Mouse (Mus musculus) midbrain, embryonic 15.5 days (tissue): ENCODE measurements at regions not wholly inside any gene's neighbourhood (a gene's known extent, or its start where the extent isn't known, plus 50 kb on each side); places are given as distances from the start of the nearest gene placed in this dataset.

ENCODE experiments used
- ATAC-seq: fragments of 200-750 bp; cut with Nextera tagmentation; replicated peaks from 2 replicates; pipeline ENCODE4 v1.8.0; 2017; ENCODE audit warnings: moderate TSS enrichment
- H3K27ac ChIP-seq: fragments of 300-500 bp; sonication (generic); 2 replicates; pipeline ENCODE4 v1.5.1; 2015; ENCODE audit warnings: mild to moderate bottlenecking, inconsistent platforms
- H3K27me3 ChIP-seq: fragments of 300-500 bp; sonication (generic); replicated peaks from 2 replicates; pipeline ENCODE4 v1.6.1; 2015; ENCODE audit warnings: inconsistent platforms
- H3K36me3 ChIP-seq: fragments of 300-500 bp; sonication (generic); replicated peaks from 2 replicates; pipeline ENCODE4 v1.6.1; 2015; ENCODE audit warnings: inconsistent platforms
- H3K4me1 ChIP-seq: fragments of 300-500 bp; sonication (generic); 2 replicates; pipeline ENCODE4 v1.6.1; 2015; ENCODE audit warnings: inconsistent platforms
- H3K4me2 ChIP-seq: fragments of 300-500 bp; sonication (generic); 2 replicates; pipeline ENCODE4 v1.6.1; 2015; ENCODE audit warnings: inconsistent platforms, mild to moderate bottlenecking, moderate library complexity
- H3K4me3 ChIP-seq: fragments of 300-500 bp; sonication (generic); 2 replicates; pipeline ENCODE4 v1.5.1; 2015; ENCODE audit warnings: mild to moderate bottlenecking, inconsistent platforms
- H3K9ac ChIP-seq: fragments of 300-500 bp; sonication (generic); 2 replicates; pipeline ENCODE4 v1.6.1; 2015; ENCODE audit warnings: mild to moderate bottlenecking, inconsistent platforms
- H3K9me3 ChIP-seq: fragments of 300-500 bp; sonication (generic); 2 replicates; pipeline ENCODE4 v1.6.1; 2016; ENCODE audit warnings: inconsistent platforms
- WGBS: fragments of 180-500 bp; shearing (Covaris S2); methylation state at CpG from one replicate; pipeline ENCODE4 v1.1.7; 2015; ENCODE audit warnings: mixed read lengths; 5-methylcytosine and 5-hydroxymethylcytosine counted together

DNA sequence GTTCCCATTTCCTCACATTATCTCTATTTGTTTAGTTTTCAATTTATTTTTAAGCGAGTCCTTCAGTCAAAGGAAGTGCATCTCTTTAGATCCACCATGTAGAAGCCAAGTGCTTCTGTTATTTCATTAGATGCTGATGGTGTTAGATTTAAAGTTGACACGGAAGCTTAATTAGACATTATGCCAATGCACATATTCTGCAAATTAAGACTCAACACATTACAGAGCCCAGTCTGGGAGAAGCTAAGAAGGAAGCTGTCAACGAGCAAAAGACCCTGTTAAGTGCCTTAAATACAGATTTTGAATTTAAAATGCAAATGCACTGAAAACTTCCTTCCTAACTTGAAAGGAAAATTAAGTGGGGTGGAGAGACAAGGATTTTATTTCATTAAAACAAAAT, 461.6 kb downstream of the Nuf2 start:
- Histone ChIP-seq H3K27me3 (no peaks in the 10 kb centered on the region), H3K4me3 (no peak overlapping the region), H3K9ac (no peak overlapping the region), H3K36me3 (no peaks in the 10 kb centered on the region), H3K27ac (no peak overlapping the region), H3K4me1 (no peaks in the 10 kb centered on the region), H3K4me2 (no peak overlapping the region), H3K9me3 (no peaks in the 10 kb centered on the region)
- ATAC-seq, result no peak
- 83% methylated on average over 3 of the region's 3 CpGs for WGBS

DNA sequence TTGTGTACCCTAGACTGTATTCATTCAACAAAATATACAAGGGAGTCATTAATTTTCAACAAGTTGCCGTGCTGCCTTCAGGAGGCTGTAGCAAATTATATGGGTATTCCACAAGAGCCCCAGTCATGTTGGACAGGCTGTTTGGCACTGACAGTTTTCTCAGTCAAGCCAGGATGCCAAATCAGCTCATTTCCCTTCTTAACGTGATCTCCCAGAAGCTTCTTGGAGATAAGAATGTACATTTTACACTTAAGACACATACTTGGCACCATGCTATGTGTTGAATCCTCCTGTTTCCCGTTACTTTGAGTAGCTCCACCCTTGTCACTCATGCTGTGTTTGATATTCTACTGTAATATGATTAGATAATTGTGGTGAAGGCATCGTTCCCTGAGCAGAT, 464.5 kb downstream of the Nuf2 start:
- WGBS, result 74% methylated on average over 4 of the region's 4 CpGs
- Histone ChIP-seq H3K9me3 (no peaks in the 10 kb centered on the region), H3K9ac (no peak overlapping the region), H3K27ac (no peak overlapping the region), H3K4me3 (no peak overlapping the region), H3K4me1 (no peaks in the 10 kb centered on the region), H3K27me3 (no peaks in the 10 kb centered on the region), H3K36me3 (no peaks in the 10 kb centered on the region), H3K4me2 (no peak overlapping the region)
- ATAC-seq, result no peak

DNA sequence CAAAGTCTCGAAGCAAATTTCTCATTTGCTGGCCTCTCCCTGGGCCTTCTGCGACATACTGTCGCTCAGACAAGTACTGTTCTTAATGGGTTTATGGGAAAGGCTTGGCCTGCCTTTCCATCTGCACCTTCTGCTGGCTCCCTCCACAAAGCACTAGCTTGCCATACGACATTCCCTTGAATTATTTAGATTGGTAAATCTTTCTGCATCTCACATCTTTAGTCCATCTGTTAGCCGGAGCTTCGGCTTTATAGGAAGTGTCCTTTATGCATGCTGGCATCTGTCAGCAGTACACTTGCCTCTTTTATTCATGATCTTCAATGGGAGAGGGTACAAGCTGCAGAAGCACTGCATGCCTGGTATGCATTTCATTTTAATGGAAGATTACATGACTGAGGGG, 470.6 kb downstream of the Nuf2 start:
- H3K4me3 ChIP-seq, result no peak overlapping the region
- WGBS, result 40% methylated on average over 6 of the region's 6 CpGs
- H3K9ac ChIP-seq, result no peak overlapping the region
- no peak overlapping the region for H3K27ac ChIP-seq
- no peaks in the 10 kb centered on the region for H3K36me3 ChIP-seq
- H3K4me1 ChIP-seq, result no peaks in the 10 kb centered on the region
- ATAC-seq, result peak; percentile 45; the same call in 1 of the 2 replicates
- no peaks in the 10 kb centered on the region for H3K9me3 ChIP-seq
- H3K27me3 ChIP-seq, result no peaks in the 10 kb centered on the region
- no peak overlapping the region for H3K4me2 ChIP-seq

DNA sequence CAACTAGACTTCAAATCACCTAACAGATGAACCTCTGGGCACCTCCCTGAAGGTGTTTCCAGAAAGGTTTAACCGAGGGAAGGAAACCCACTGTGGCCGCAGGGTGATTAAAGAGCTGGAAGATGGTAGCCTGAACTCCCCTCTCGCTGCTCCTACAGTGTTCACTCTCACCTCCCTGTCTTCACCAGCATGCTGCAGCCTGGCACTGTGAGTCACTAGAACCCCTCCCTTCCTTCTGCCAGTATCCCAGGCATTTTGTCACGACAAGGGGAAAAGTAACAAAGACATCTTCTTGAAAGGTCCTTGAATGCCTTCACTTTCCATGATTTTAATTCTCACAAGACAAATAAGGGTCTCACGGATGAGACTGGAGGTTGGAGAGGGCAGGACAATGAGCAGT, 471.1 kb downstream of the Nuf2 start:
- 66% methylated on average over 5 of the region's 5 CpGs for WGBS
- Histone ChIP-seq H3K36me3 (no peaks in the 10 kb centered on the region), H3K27me3 (no peaks in the 10 kb centered on the region), H3K9ac (no peak overlapping the region), H3K27ac (no peak overlapping the region), H3K4me3 (no peak overlapping the region), H3K4me2 (no peak overlapping the region), H3K4me1 (no peaks in the 10 kb centered on the region), H3K9me3 (no peaks in the 10 kb centered on the region)
- ATAC-seq, result no peak

DNA sequence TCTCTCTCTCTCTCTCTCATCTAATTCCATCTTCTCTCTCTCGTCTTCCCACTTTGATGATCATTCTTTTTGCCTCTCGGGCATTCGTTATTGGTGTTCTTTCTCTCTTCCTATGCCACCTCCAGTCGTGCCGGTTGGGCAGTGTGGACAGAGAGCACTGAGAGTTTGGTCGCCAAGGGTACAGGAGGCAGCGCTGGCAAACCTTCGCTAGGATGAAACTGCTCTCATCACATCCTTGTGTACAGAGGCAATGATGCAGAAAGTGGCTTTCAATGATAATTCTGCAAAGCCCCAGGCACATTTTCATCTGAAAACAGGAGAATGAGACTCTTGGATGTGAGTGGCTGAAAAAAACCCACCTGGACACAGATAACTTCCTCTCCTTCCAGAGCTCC, 479.4 kb downstream of the Nuf2 start:
- H3K27ac ChIP-seq, result no peak overlapping the region

DNA sequence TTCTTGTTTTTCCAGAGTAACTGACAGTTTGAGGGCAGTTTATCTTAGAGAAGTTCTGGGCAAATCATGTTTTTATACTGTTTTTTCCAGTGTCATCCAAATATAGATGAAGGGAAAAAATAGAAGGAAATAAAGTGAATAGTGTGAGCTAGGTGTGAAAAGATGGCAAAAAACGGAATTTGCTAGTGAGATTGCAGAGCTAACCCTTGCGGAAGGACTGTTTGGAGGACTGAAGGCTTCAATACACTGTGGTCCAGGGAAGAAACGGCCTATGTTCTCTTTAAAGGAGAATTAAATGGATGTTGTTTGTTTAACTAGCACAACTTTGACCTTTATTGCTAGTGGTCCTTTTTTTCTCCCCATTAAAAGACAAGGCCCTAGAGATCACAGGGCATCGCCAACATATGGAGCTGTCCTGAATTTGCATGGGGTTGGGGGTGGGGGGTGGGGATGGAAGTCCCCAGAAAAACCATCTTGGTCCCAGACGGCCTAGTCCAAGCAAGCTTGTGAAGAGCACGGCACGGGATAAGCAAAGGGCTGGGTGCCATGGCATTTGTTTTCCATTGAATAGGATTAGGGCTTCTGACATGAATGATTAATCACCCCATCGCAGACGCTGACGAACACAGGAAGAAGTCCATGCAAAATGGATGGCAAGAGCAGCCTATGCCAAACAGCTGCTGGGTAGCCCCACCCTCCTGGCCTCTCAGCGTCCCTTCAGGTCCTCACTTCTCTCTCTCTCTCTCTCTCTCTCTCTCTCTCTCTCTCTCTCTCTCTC, 480.0 kb downstream of the Nuf2 start:
- ATAC-seq, result peak; percentile 84
- Histone ChIP-seq H3K9ac (no peak overlapping the region), H3K27me3 (no peaks in the 10 kb centered on the region), H3K4me1 (no peaks in the 10 kb centered on the region), H3K4me2 (peak overlapping the region; percentile 8; the same call in 1 of the 2 replicates), H3K9me3 (no peaks in the 10 kb centered on the region), H3K4me3 (no peak overlapping the region), H3K36me3 (no peaks in the 10 kb centered on the region), H3K27ac (no peak overlapping the region)
- 27% methylated on average over 11 of the region's 11 CpGs for WGBS

More for the DNA sequence above, 479.4 kb downstream of the Nuf2 start:
- no peaks in the 10 kb centered on the region for H3K36me3 ChIP-seq
- ATAC-seq, result peak; percentile 56; the same call in 1 of the 2 replicates
- H3K9me3 ChIP-seq, result no peaks in the 10 kb centered on the region
- no peak overlapping the region for H3K9ac ChIP-seq
- no peaks in the 10 kb centered on the region for H3K27me3 ChIP-seq
- WGBS, result 40% methylated on average over 8 of the region's 8 CpGs
- peak overlapping the region; percentile 8; the same call in 1 of the 2 replicates for H3K4me2 ChIP-seq
- no peak overlapping the region for H3K4me3 ChIP-seq
- H3K4me1 ChIP-seq, result no peaks in the 10 kb centered on the region

DNA sequence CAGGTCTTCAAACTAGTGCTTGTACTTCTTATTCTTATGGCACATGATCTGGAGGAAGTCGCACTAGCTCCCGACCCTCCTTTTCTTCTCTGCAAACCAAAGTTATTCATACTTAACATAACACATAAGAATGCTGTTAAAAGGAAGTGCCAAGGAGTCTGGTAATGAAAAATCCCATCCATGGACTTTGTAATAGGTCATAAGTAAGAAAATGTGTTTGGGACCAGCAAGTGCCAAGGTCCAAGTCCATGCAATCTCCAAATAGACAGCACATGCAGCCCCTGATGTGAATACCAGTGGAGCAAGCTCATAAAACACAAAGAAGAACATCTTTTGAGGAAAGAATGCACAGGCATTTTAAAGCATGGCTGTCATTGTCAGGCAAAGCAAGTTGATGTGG, 481.4 kb downstream of the Nuf2 start:
- no peak overlapping the region for H3K9ac ChIP-seq
- no peaks in the 10 kb centered on the region for H3K9me3 ChIP-seq
- H3K4me1 ChIP-seq, result no peaks in the 10 kb centered on the region
- H3K27me3 ChIP-seq, result no peaks in the 10 kb centered on the region
- no peak overlapping the region for H3K4me2 ChIP-seq
- H3K4me3 ChIP-seq, result no peak overlapping the region
- no peak overlapping the region for H3K27ac ChIP-seq
- no peaks in the 10 kb centered on the region for H3K36me3 ChIP-seq
- WGBS, result 89% methylated on average over 2 of the region's 2 CpGs
- ATAC-seq, result no peak

DNA sequence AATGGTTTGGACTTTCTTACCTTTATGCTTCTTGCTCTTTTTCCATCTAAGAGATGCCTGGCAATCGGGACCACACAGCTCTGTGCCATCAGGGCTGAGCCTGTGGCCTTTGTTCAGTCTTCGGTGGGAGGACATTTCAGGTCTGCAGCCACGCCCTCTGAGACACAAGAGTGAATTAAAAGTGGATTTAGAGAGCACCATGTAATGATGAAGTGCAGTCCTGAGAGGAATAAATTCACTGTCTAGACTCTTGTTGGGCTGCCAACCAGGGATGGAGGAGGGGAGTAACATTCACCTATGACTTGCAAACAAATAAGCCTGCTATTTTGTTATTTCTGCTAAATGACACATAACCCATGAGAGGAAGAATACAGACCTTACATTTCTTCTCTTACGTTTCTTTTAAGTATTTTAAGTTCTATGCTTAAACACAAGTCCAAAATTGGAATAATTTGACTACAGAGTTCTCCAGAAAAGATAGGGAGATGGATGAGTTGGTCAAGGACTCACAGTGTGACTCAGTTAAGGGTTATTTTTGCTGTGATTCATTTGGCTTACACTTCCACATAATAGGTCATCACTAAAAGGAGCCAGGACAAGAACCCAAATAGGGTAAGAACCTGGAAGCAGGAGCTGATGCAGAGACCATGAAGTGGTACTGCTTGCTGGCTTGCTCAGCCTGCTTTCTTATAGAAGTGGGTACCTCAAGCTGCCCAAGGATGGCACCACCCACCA, 484.3 kb downstream of the Nuf2 start:
- Histone ChIP-seq H3K27me3 (no peaks in the 10 kb centered on the region), H3K27ac (no peak overlapping the region), H3K4me3 (no peak overlapping the region), H3K4me1 (no peaks in the 10 kb centered on the region), H3K9me3 (no peaks in the 10 kb centered on the region), H3K36me3 (no peaks in the 10 kb centered on the region), H3K9ac (no peak overlapping the region), H3K4me2 (no peak overlapping the region)
- WGBS, result 64% methylated on average over 4 of the region's 4 CpGs
- ATAC-seq, result no peak

DNA sequence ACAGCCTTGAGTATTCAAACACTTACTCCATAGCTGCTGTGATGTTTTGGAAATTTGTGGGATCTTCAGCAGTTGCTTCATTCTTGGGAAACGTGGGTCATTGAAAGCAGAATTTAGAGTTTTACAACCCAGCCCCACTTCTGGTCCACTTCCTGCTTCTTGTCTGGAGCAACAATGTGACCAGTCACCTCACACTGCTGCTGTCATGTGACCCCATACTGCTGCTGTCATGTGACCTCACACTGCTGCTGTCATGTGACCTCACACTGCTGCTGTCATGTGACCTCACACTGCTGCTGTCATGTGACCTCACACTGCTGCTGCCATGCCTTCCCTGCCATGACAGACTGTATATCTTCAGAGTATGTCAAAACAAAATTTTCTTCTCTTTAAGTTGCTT, 497.7 kb downstream of the Nuf2 start:
- 97% methylated on average over 1 of the region's 1 CpGs for WGBS
- Histone ChIP-seq H3K27ac (no peak overlapping the region), H3K36me3 (no peaks in the 10 kb centered on the region), H3K4me3 (no peak overlapping the region), H3K9ac (no peak overlapping the region), H3K4me2 (no peak overlapping the region), H3K27me3 (no peaks in the 10 kb centered on the region), H3K9me3 (no peaks in the 10 kb centered on the region), H3K4me1 (no peaks in the 10 kb centered on the region)
- no peak for ATAC-seq

DNA sequence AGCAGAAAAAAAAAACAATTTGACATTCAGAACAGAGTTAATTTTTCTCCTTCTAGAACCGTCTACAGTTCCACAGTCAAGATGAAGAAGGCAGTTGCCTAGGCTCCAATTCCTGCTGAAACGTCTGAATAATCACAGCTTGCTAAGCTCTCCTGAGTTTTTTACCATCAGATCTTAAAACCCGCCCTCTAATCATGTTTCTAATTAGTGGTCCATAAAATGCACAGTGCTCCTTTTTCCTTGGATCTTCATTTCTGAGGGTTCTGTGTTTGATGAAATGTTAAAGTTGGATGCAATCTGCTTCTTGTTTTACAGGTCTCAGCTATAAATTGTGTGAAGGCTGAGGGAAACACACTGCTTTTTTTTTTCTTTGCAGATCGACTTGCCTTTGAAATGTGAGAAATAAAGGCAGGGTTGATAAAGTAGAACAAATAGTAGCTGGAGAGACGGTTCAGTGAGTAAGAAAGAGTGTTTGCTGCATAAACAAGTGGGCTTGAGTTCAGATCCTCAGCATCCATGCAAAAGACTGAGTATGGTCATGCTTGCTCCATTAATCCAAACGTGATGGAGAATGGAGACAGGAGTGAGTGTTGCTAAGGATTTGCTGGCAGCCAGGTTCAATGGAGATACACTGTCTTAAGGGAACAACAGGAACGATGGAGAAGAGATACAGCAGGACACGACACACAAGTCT, 499.3 kb downstream of the Nuf2 start:
- Histone ChIP-seq H3K9ac (no peak overlapping the region), H3K27ac (no peak overlapping the region), H3K4me2 (no peak overlapping the region), H3K9me3 (no peaks in the 10 kb centered on the region), H3K4me3 (no peak overlapping the region), H3K4me1 (no peaks in the 10 kb centered on the region), H3K27me3 (no peaks in the 10 kb centered on the region), H3K36me3 (no peaks in the 10 kb centered on the region)
- WGBS, result 54% methylated on average over 8 of the region's 8 CpGs
- ATAC-seq, result no peak

DNA sequence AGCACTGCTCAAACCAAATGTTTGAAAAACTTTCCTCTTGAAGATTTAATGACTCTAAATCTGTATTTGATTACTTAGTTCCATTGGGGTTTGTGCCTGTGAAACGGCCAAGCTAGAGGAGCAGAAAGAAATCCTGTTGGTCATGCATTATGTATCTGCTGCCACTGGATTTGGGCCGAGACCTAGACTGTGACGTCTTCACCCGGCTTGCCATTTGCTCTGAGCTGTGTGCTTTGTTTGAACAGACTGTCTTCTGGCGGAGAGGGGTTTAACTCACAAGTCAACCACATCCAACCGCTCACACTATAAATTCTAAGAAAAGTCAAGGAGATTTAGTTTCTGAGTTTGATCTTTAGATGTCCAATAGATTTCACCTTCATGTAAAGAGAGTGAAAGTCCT, 503.6 kb downstream of the Nuf2 start:
- Histone ChIP-seq H3K27ac (no peak overlapping the region), H3K4me3 (no peak overlapping the region), H3K9me3 (no peaks in the 10 kb centered on the region), H3K4me1 (no peaks in the 10 kb centered on the region), H3K9ac (no peak overlapping the region), H3K27me3 (no peaks in the 10 kb centered on the region), H3K36me3 (no peaks in the 10 kb centered on the region), H3K4me2 (no peak overlapping the region)
- no peak; the same call in 1 of the 2 replicates for ATAC-seq
- 33% methylated on average over 6 of the region's 6 CpGs for WGBS

DNA sequence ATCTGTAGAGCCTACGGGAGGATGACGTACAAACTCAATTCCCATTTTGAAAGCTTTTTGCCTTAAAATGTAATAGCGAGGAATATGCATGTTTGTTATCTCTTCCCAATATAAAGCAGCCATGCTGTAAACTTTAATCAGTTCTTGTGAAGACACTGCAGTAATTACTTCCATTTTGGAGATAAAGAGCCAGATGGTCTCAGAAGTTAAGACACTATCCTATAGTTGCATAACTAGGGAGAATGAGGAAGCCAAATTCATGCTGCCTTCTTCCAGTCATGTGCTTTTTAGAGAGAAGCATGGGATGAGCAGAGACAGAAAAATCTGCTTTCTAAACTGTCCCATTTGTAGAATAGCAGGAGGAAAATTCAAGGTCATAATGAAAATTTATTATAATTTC, 504.0 kb downstream of the Nuf2 start:
- WGBS, result 96% methylated on average over 3 of the region's 3 CpGs
- no peaks in the 10 kb centered on the region for H3K36me3 ChIP-seq
- no peak overlapping the region for H3K9ac ChIP-seq
- no peaks in the 10 kb centered on the region for H3K4me1 ChIP-seq
- no peak overlapping the region for H3K4me2 ChIP-seq
- no peak overlapping the region for H3K4me3 ChIP-seq
- H3K27me3 ChIP-seq, result no peaks in the 10 kb centered on the region
- H3K9me3 ChIP-seq, result no peaks in the 10 kb centered on the region
- H3K27ac ChIP-seq, result no peak overlapping the region
- ATAC-seq, result no peak
